Mouse (Mus musculus): ENCODE data around the gene Zc3h12a. TPM values are rescaled to one million over a fixed set of nuclear protein-coding genes. Genes with fewer than 3 reads are reported as not detected.

Gene Zc3h12a
- polyA plus RNA-seq, 1 experiment, result 27.6 TPM

DNA sequence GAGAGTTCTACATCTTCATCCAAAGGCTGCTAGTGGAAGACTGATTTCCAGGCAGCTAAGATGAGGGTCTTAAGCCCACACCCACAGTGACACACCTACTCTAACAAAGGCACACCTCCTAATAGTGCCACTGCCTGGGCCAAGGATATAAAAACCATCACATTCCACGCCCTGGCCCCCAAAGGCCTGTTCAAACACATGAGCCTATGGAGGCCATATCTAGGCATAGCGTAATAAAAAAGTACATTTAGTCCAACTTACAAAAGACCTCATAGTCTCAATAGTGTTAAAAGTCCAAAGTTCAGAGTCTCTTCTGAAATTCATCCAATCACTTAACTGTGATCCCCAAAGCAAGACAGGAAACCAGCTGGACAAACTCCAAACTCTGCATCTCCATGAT, 48.9 kb downstream of the Zc3h12a start:
- Histone ChIP-seq H3K4me1 (ENCODE audit: control insufficient read depth, insufficient read depth, insufficient read length) (no peaks in the 10 kb centered on the region), H3K27ac (ENCODE audit: insufficient read depth, low read length) (no peak overlapping the region), H3K36me3 (ENCODE audit: control insufficient read depth, insufficient read depth, low read length) (peaks cover 15% of the 10 kb centered on the region), H3K4me3 (ENCODE audit: extremely low read depth, insufficient read depth, insufficient read length) (no peak overlapping the region), H3K27me3 (ENCODE audit: control insufficient read depth, insufficient read depth, low read length) (no peaks in the 10 kb centered on the region)
- TF ChIP-seq CTCF (IDR thresholded peaks at IDR 0.05; ENCODE audit: extremely low read depth, insufficient read depth, insufficient read length, insufficient replicate concordance) (no peak), POLR2A (IDR thresholded peaks at IDR 0.05; ENCODE audit: low read depth, low read length) (no peak)
- DNase-seq (ENCODE audit: low read depth in 1 of 2, low spot score in 2 of 2), result no peak
- 98% methylated on average over 2 of the region's 2 CpGs for WGBS

DNA sequence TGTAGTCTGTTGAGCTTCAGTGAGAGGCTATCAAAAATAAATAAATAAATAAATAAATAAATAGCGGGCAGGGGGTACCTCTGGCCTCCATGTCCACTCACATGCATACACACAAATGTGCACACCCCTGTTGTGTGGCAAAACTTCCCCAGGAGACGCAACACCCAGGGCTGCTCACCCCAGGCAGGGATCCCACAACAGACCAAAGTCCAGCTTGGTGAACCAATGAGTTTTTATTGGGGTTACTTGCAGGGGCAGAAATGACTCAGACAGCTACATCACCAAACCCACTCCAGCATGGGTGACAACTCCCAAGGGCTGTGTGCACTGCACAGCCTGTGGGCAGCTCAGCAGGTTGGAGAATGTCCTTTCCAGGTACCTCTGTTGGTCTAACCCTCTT, 49.9 kb downstream of the Zc3h12a start:
- no peak for DNase-seq (ENCODE audit: low read depth in 1 of 2, low spot score in 2 of 2)
- Histone ChIP-seq H3K36me3 (ENCODE audit: control insufficient read depth, insufficient read depth, low read length) (peaks cover 24% of the 10 kb centered on the region), H3K4me1 (ENCODE audit: control insufficient read depth, insufficient read depth, insufficient read length) (no peaks in the 10 kb centered on the region), H3K27me3 (ENCODE audit: control insufficient read depth, insufficient read depth, low read length) (no peaks in the 10 kb centered on the region), H3K27ac (ENCODE audit: insufficient read depth, low read length) (no peak overlapping the region), H3K4me3 (ENCODE audit: extremely low read depth, insufficient read depth, insufficient read length) (no peak overlapping the region)
- 92% methylated on average over 2 of the region's 2 CpGs for WGBS
- no peak for TF ChIP-seq POLR2A (IDR thresholded peaks at IDR 0.05; ENCODE audit: low read depth, low read length)
- TF ChIP-seq CTCF (IDR thresholded peaks at IDR 0.05; ENCODE audit: extremely low read depth, insufficient read depth, insufficient read length, insufficient replicate concordance), result no peak

Other genes with a start within 250 kb of the Zc3h12a start
- not detected in 2 replicates for gene Epha10, start 246.9 kb downstream of the Zc3h12a start, polyA plus RNA-seq (2012; rRNA removed)
- gene 9930104L06Rik, start 190.8 kb downstream of the Zc3h12a start, polyA plus RNA-seq (2012; rRNA removed), result 13.2 and 13.6 TPM in 2 replicates
- 14.8 and 19.0 TPM in 2 replicates for gene Cdca8, start 188.5 kb downstream of the Zc3h12a start, polyA plus RNA-seq (2012; rRNA removed)
- 6.2 and 7.2 TPM in 2 replicates for gene Rspo1, start 141.4 kb downstream of the Zc3h12a start, polyA plus RNA-seq (2012; rRNA removed)
- gene Gnl2, start 111.3 kb downstream of the Zc3h12a start, polyA plus RNA-seq (2012; rRNA removed), result 10.3 and 11.1 TPM in 2 replicates
- not detected in 2 replicates for gene Dnali1, start 62.1 kb downstream of the Zc3h12a start, polyA plus RNA-seq (2012; rRNA removed)
- 7.2 and 9.1 TPM in 2 replicates for gene Snip1, start 61.2 kb downstream of the Zc3h12a start, polyA plus RNA-seq (2012; rRNA removed)
- 11.3 and 12.7 TPM in 2 replicates for gene Meaf6, start 42.7 kb downstream of the Zc3h12a start, polyA plus RNA-seq (2012; rRNA removed)

All from spleen, adult 2 months (tissue).